In genomic region chr9:21497050-21497542, GRCm38 (mm10) we compare ENCODE assay signal across 11 mouse cellular contexts. TPM values are rescaled to one million over a fixed set of nuclear protein-coding genes. Genes with fewer than 3 reads are reported as not detected.
A peak's percentile ranks its signal among the peaks of the same experiment; 100 is the strongest.
DNase-seq lines count a peak whose midpoint lies in the region; ATAC-seq and TF ChIP-seq lines count a peak whose summit lies in the region.
"Had no signal": no experiment of that assay in that cellular context is flagged by ENCODE, and none has a peak within 500 bp of the region (broad histone marks: within the 10 kb centered on the region; RNA-seq: fewer than 3 reads in every experiment).

No protein-coding gene starts in this region.

- H3K4me2 ChIP-seq in heart, postnatal 0 days (ENCODE audit: low read depth, low read length), result no peak overlapping the region

- 91% methylated on average over 16 of the region's 16 CpGs for WGBS in heart, postnatal 0 days
- WGBS in kidney, adult 2 months, result 91% methylated on average over 16 of the region's 16 CpGs

- TF ChIP-seq EP300 in heart, postnatal 0 days (IDR thresholded peaks at IDR 0.05; ENCODE audit: low read depth), result no peak

- no peaks in the 10 kb centered on the region for H3K4me1 ChIP-seq in heart, postnatal 0 days (ENCODE audit: control insufficient read depth, insufficient read depth)
- 0 out of 2 replicates have a peak, but pooled peaks cover 4% of the 10 kb centered on the region for H3K4me1 ChIP-seq in kidney, adult 2 months (ENCODE audit: control insufficient read depth, insufficient read depth, low read length)

- ATAC-seq in heart, postnatal 0 days (ENCODE audit: insufficient read depth, low read depth), result no peak
- ATAC-seq: inflammation-experienced regulatory T-cells, adult 6 months had no signal

- H3K27ac ChIP-seq in heart, postnatal 0 days (ENCODE audit: low read depth), result peak overlapping the region; percentile 14; the same call in 1 of the 2 replicates
- H3K27ac ChIP-seq in kidney, adult 2 months (ENCODE audit: insufficient read depth, low read depth, low read length), result no peak overlapping the region

- H3K4me3 ChIP-seq in heart, postnatal 0 days (ENCODE audit: low read depth, low read length), result no peak overlapping the region
- H3K4me3 ChIP-seq in C2C12 (ENCODE audit: insufficient read depth, poor library complexity, severe bottlenecking), result no peak overlapping the region
- H3K4me3 ChIP-seq in kidney, adult 2 months (ENCODE audit: insufficient read depth, low read depth, low read length), result no peak overlapping the region

- no peak overlapping the region for H3K9ac ChIP-seq in heart, postnatal 0 days (replicated peaks; ENCODE audit: low read depth, low read length)

- TF ChIP-seq POLR2A in kidney, adult 2 months (IDR thresholded peaks at IDR 0.05; ENCODE audit: low read depth, low read length), result no peak

- no peaks in the 10 kb centered on the region for H3K79me3 ChIP-seq in C2C12 (ENCODE audit: low read depth)

- peak overlapping the region; percentile 27 for H3ac ChIP-seq in C2C12 (ENCODE audit: control insufficient read depth, insufficient read length, low read depth)

- no peaks in the 10 kb centered on the region for H3K27me3 ChIP-seq in heart, postnatal 0 days (ENCODE audit: control insufficient read depth, insufficient read depth, low read length)
- H3K27me3 ChIP-seq in C2C12 (ENCODE audit: control insufficient read depth, insufficient read depth, insufficient read length), result no peaks in the 10 kb centered on the region
- H3K27me3 ChIP-seq in kidney, adult 2 months (replicated peaks; ENCODE audit: control insufficient read depth, insufficient read depth, low read length), result no peaks in the 10 kb centered on the region

- TF ChIP-seq CTCF in heart, postnatal 0 days (IDR thresholded peaks at IDR 0.05; ENCODE audit: low read depth), result no peak
- no peak for TF ChIP-seq CTCF in C2C12 (IDR thresholded peaks at IDR 0.05; ENCODE audit: control insufficient read depth, insufficient read depth, insufficient read length)
- TF ChIP-seq CTCF in kidney, adult 2 months (conservative IDR thresholded peaks at IDR 0.05; ENCODE audit: insufficient read depth, insufficient read length, low read depth, low read length), result no peak

- no peak for DNase-seq in heart, postnatal 0 days (ENCODE audit: low spot score)
- DNase-seq in heart, adult 8-10 months (ENCODE audit: low spot score), result no peak
- peak; percentile 35 for DNase-seq in R1 (ENCODE audit: low read depth, low spot score)
- DNase-seq in layer of hippocampus, postnatal 14 days (ENCODE audit: low spot score in 2 of 2), result peak; percentile 40 to 45
- no peak for DNase-seq in ovary, postnatal 10 days (ENCODE audit: low spot score)
- DNase-seq in kidney, adult 2 months, result no peak
- DNase-seq: cerebellum, postnatal 10 days; right cerebral cortex, postnatal 25 days; thymus, postnatal 14 days had no signal

- peaks cover 23% of the 10 kb centered on the region for H3K79me2 ChIP-seq in C2C12 (ENCODE audit: control insufficient read depth, insufficient read depth)

- no peaks in the 10 kb centered on the region for H3K9me3 ChIP-seq in heart, postnatal 0 days (replicated peaks; ENCODE audit: control insufficient read depth, low read length)

- H3K36me3 ChIP-seq in heart, postnatal 0 days (replicated peaks; ENCODE audit: control insufficient read depth, insufficient read depth, low read length), result peaks cover 61% of the 10 kb centered on the region
- peaks cover 8% of the 10 kb centered on the region for H3K36me3 ChIP-seq in C2C12 (ENCODE audit: control insufficient read depth, insufficient read depth)
- H3K36me3 ChIP-seq in kidney, adult 2 months (ENCODE audit: control insufficient read depth, insufficient read depth, low read length), result no peaks in the 10 kb centered on the region

TF ChIP-seq in C2C12, 6 proteins besides CTCF, POLR2A, EP300 and RAD21:
- TF ChIP-seq MYOG (IDR thresholded peaks at IDR 0.05; ENCODE audit: control insufficient read depth, extremely low read depth, insufficient read length), result no peak
- no peak for TF ChIP-seq MYOD1 (IDR thresholded peaks at IDR 0.05; ENCODE audit: control insufficient read depth, insufficient read length, low read depth)
- no peak for TF ChIP-seq FOSL1 (IDR thresholded peaks at IDR 0.05; ENCODE audit: insufficient read depth, low read length, poor library complexity, severe bottlenecking)
- no peak for TF ChIP-seq MAX (IDR thresholded peaks at IDR 0.05)
- TF ChIP-seq USF1 (IDR thresholded peaks at IDR 0.05; ENCODE audit: low read depth), result no peak
- TF ChIP-seq CEBPB (IDR thresholded peaks at IDR 0.05; ENCODE audit: low read depth), result no peak
TF ChIP-seq in C2C12: peak in this region for 0.

RNA-seq across cellular contexts. Expression of gene Tmed1, which starts 13.0 kb away (rescaled TPM):
- total RNA-seq in heart, postnatal 0 days (2014; rRNA removed; ENCODE audit: low replicate concordance), result 70.5 and 99.3 TPM in 2 replicates
- polyA plus RNA-seq in heart, postnatal 0 days (2015; fragmentation: Nextera tagmentation; extraction: Ambion mirVana), result 83.7 and 89.1 TPM in 2 replicates
- 10 to 100 TPM; 46.5 to 51.3 (median 48.9) TPM for total RNA-seq in heart, adult 8-10 months (2022)
- 100 TPM for polyA plus RNA-seq in C2C12 (2012; fragmentation: generic; extraction: Trizol)
- 10 to 100 TPM; 13.7 to 15.0 TPM for total RNA-seq in layer of hippocampus, postnatal 14 days (2021)
- polyA plus RNA-seq in kidney, adult 2 months (2012; rRNA removed), result 47.7 and 50.5 TPM in 2 replicates

RNA-seq across cellular contexts. Expression of gene AB124611, which starts 28.9 kb away (rescaled TPM):
- 0.15 and 3.3 TPM in 2 replicates for total RNA-seq in heart, postnatal 0 days (2014; rRNA removed; ENCODE audit: low replicate concordance)
- 1.00 and 1.6 TPM in 2 replicates for polyA plus RNA-seq in heart, postnatal 0 days (2015; fragmentation: Nextera tagmentation; extraction: Ambion mirVana)
- 1 to 10 TPM in 1 of 4 experiments, under 1 TPM in 3; 0.37 to 2.2 (median 0.63) TPM for total RNA-seq in heart, adult 8-10 months (2022)
- polyA plus RNA-seq in C2C12 (2012; fragmentation: generic; extraction: Trizol), result 0.19 TPM
- under 1 TPM; 0.51 to 0.64 TPM for total RNA-seq in layer of hippocampus, postnatal 14 days (2021)
- 1.2 and 2.6 TPM in 2 replicates for polyA plus RNA-seq in kidney, adult 2 months (2012; rRNA removed)

RNA-seq across cellular contexts. Expression of gene Carm1, which starts 49.6 kb away (rescaled TPM):
- total RNA-seq in heart, postnatal 0 days (2014; rRNA removed; ENCODE audit: low replicate concordance), result 49.5 and 78.3 TPM in 2 replicates
- polyA plus RNA-seq in heart, postnatal 0 days (2015; fragmentation: Nextera tagmentation; extraction: Ambion mirVana), result 11.3 and 12.7 TPM in 2 replicates
- total RNA-seq in heart, adult 8-10 months (2022), result 10 to 100 TPM; 70.9 to 75.8 (median 73.3) TPM
- polyA plus RNA-seq in C2C12 (2012; fragmentation: generic; extraction: Trizol), result 69.9 TPM
- total RNA-seq in layer of hippocampus, postnatal 14 days (2021), result 10 to 100 TPM; 66.5 to 68.8 TPM
- polyA plus RNA-seq in kidney, adult 2 months (2012; rRNA removed), result 47.7 and 54.6 TPM in 2 replicates

Comparison
In these comparisons a context has a peak if more than half of its experiments do, and no peak if none do; other contexts are left out.
1. DNase-seq: peak in R1 (single experiment) and layer of hippocampus, postnatal 14 days (2 of 2); none in heart, postnatal 0 days (single experiment), heart, adult 8-10 months (single experiment), ovary, postnatal 10 days (single experiment) and kidney, adult 2 months (single experiment).